Mouse (Mus musculus) liver, adult 2 months (tissue): Measurements from ENCODE around the gene Nit2. TPM values are rescaled to one million over a fixed set of nuclear protein-coding genes. Genes with fewer than 3 reads are reported as not detected.

Experiments
- DNase-seq: peaks from one replicate; pipeline ENCODE4 v3.0.0-alpha.2; 2011; ENCODE audit warnings: low read depth, low spot score; ENCODE audit errors: extremely low read depth
- H3K27ac ChIP-seq: fragments of 200-500 bp; replicated peaks from 2 replicates; pipeline ENCODE4 v1.5.1; 2012; ENCODE audit warnings: low read depth, mild to moderate bottlenecking, control low read depth, inconsistent platforms, low read length; ENCODE audit not compliant: insufficient read depth
- H3K27me3 ChIP-seq: fragments of 200-500 bp; 2 replicates; pipeline ENCODE4 v1.6.1; 2012; ENCODE audit warnings: mild to moderate bottlenecking, moderate library complexity, low read length, inconsistent platforms; ENCODE audit not compliant: control insufficient read depth, insufficient read depth
- H3K36me3 ChIP-seq: fragments of 200-500 bp; 2 replicates; pipeline ENCODE4 v1.6.1; 2012; ENCODE audit warnings: low read length, inconsistent platforms; ENCODE audit not compliant: control insufficient read depth, insufficient read depth
- H3K4me1 ChIP-seq: fragments of 200-500 bp; 2 replicates; pipeline ENCODE4 v1.6.1; 2011; ENCODE audit warnings: low read length; ENCODE audit not compliant: control insufficient read depth, insufficient read depth
- H3K4me3 ChIP-seq: fragments of 200-500 bp; 2 replicates; pipeline ENCODE4 v1.5.1; 2011; ENCODE audit warnings: low read depth, mild to moderate bottlenecking, control low read depth, low read length, moderate library complexity; ENCODE audit not compliant: insufficient read depth
- H3K79me2 ChIP-seq: fragments of 200-500 bp; 2 replicates; pipeline ENCODE4 v1.6.1; 2012; ENCODE audit warnings: inconsistent platforms, mild to moderate bottlenecking, low read length, moderate library complexity; ENCODE audit not compliant: control insufficient read depth, insufficient read depth
- H3K9ac ChIP-seq: fragments of 200-500 bp; 2 replicates; pipeline ENCODE4 v1.6.1; 2012; ENCODE audit warnings: low read depth, mild to moderate bottlenecking, control low read depth, inconsistent platforms, low read length
- CTCF ChIP-seq: fragments of 200-500 bp; IDR thresholded peaks from 2 replicates; pipeline ENCODE4 v1.5.1; 2011; ENCODE audit warnings: low read depth, low read length, control low read depth
- POLR2A ChIP-seq: fragments of 200-500 bp; IDR thresholded peaks from 2 replicates; pipeline ENCODE4 v1.6.1; 2011; ENCODE audit warnings: low read length, control low read depth; ENCODE audit not compliant: insufficient read depth; ENCODE audit errors: extremely low read depth
- WGBS: fragments of 180-500 bp; shearing (Covaris S2); methylation state at CpG from one replicate; pipeline ENCODE4 v1.1.7; 2018; 5-methylcytosine and 5-hydroxymethylcytosine counted together
- polyA plus RNA-seq: library from polyadenylated mRNA; depleted of rRNA; stranded (reverse); fragments of >200 nt; gene quantifications from 2 replicates; pipeline ENCODE4 v1.2.3, GENCODE M21; 2012
- total RNA-seq: library from RNA; depleted of rRNA; stranded (reverse); fragments of >200 nt; gene quantifications from 2 replicates; pipeline ENCODE4 v1.2.3, GENCODE M21; 2014

The Nit2 gene
- total and polyA plus RNA-seq, 2 experiments: 172 to 288 TPM

- H3K9ac ChIP-seq: peak overlapping the region; percentile 77
- H3K27me3 ChIP-seq: no peaks in the 10 kb centered on the region
- H3K36me3 ChIP-seq: peaks cover 46% of the 10 kb centered on the region
- peak overlapping the region; percentile 94 for H3K27ac ChIP-seq
- DNase-seq: peak; percentile 62
- TF ChIP-seq CTCF (no peak), POLR2A (no peak)
- H3K4me3 ChIP-seq: peak overlapping the region; percentile 44
- 42% methylated on average over 5 of the region's 5 CpGs for WGBS
- H3K4me1 ChIP-seq: peaks cover 53% of the 10 kb centered on the region
- H3K79me2 ChIP-seq: peaks cover 25% of the 10 kb centered on the region
Observed at GRCm38 (mm10) chr16:57162841-57163240, 4.3 kb downstream of the Nit2 start.

GRCm38 (mm10) chr16:57159835-57160234, 7.3 kb downstream of the Nit2 start:
- Histone ChIP-seq H3K36me3 (peaks cover 57% of the 10 kb centered on the region), H3K4me1 (peaks cover 52% of the 10 kb centered on the region), H3K27me3 (no peaks in the 10 kb centered on the region), H3K4me3 (no peak overlapping the region; the same call in 1 of the 2 replicates), H3K9ac (peak overlapping the region; percentile 34; the same call in 1 of the 2 replicates), H3K79me2 (peaks cover 20% of the 10 kb centered on the region), H3K27ac (peak overlapping the region; percentile 65)
- peak; percentile 35 for DNase-seq
- TF ChIP-seq POLR2A (no peak), CTCF (no peak)
- 18% methylated on average over 7 of the region's 7 CpGs for WGBS

- Histone ChIP-seq H3K4me3 (no peak overlapping the region), H3K27me3 (no peaks in the 10 kb centered on the region), H3K36me3 (peaks cover 62% of the 10 kb centered on the region), H3K79me2 (peaks cover 13% of the 10 kb centered on the region; the same call in 1 of the 2 replicates), H3K9ac (peak overlapping the region; percentile 0; the same call in 1 of the 2 replicates), H3K4me1 (peaks cover 44% of the 10 kb centered on the region), H3K27ac (peak overlapping the region; percentile 89)
- 36% methylated on average over 4 of the region's 4 CpGs for WGBS
- TF ChIP-seq POLR2A (no peak), CTCF (no peak)
- peak; percentile 41 for DNase-seq
Observed at GRCm38 (mm10) chr16:57157728-57158127, 9.4 kb downstream of the Nit2 start.

- WGBS: 28% methylated on average over 4 of the region's 4 CpGs
- H3K4me3 ChIP-seq: no peak overlapping the region
- H3K9ac ChIP-seq: 0 out of 2 replicates have a peak overlapping the region, but pooled peaks have one; percentile 39
- no peak for TF ChIP-seq POLR2A
- TF ChIP-seq CTCF: no peak
- H3K36me3 ChIP-seq: peaks cover 64% of the 10 kb centered on the region
- peaks cover 10% of the 10 kb centered on the region; the same call in 1 of the 2 replicates for H3K79me2 ChIP-seq
- peaks cover 42% of the 10 kb centered on the region for H3K4me1 ChIP-seq
- H3K27me3 ChIP-seq: no peaks in the 10 kb centered on the region
- DNase-seq: peak; percentile 97
- H3K27ac ChIP-seq: peak overlapping the region; percentile 89
Observed at GRCm38 (mm10) chr16:57157076-57157475, 10.1 kb downstream of the Nit2 start.

GRCm38 (mm10) chr16:57155899-57156298, 11.2 kb downstream of the Nit2 start:
- H3K27ac ChIP-seq: peak overlapping the region; percentile 22
- H3K27me3 ChIP-seq: no peaks in the 10 kb centered on the region
- H3K36me3 ChIP-seq: peaks cover 58% of the 10 kb centered on the region
- no peak overlapping the region for H3K4me3 ChIP-seq
- no peak overlapping the region for H3K9ac ChIP-seq
- peaks cover 33% of the 10 kb centered on the region for H3K4me1 ChIP-seq
- peak; percentile 33 for DNase-seq
- TF ChIP-seq CTCF (no peak), POLR2A (no peak)
- peaks cover 2% of the 10 kb centered on the region; the same call in 1 of the 2 replicates for H3K79me2 ChIP-seq

GRCm38 (mm10) chr16:57151437-57151836, 15.7 kb downstream of the Nit2 start:
- WGBS: 87% methylated on average over 4 of the region's 4 CpGs
- H3K36me3 ChIP-seq: peaks cover 51% of the 10 kb centered on the region
- no peak overlapping the region for H3K4me3 ChIP-seq
- no peak for DNase-seq
- H3K79me2 ChIP-seq: no peaks in the 10 kb centered on the region
- TF ChIP-seq CTCF (no peak), POLR2A (no peak)
- H3K4me1 ChIP-seq: peaks cover 4% of the 10 kb centered on the region; the same call in 1 of the 2 replicates
- no peak overlapping the region for H3K9ac ChIP-seq
- no peak overlapping the region for H3K27ac ChIP-seq
- no peaks in the 10 kb centered on the region for H3K27me3 ChIP-seq
